Mouse (Mus musculus) layer of hippocampus, adult 11-12 months (tissue): ENCODE data around the gene Zfc3h1.
A peak's percentile ranks its signal among the peaks of the same experiment; 100 is the strongest.

Experiments
- DNase-seq: peaks from one replicate; pipeline ENCODE4 v3.0.0; 2022; ENCODE audit warnings: low spot score

Gene Zfc3h1

GRCm38 (mm10) chr10:115385018-115386002 is 551 bp downstream of the Zfc3h1 start:
- DNase-seq, result peak; percentile 53

- DNase-seq, result no peak
Measured at GRCm38 (mm10) chr10:115387891-115388290, 3.1 kb downstream of the Zfc3h1 start.

- DNase-seq, result no peak
Measured at GRCm38 (mm10) chr10:115391076-115391475, 6.3 kb downstream of the Zfc3h1 start.

GRCm38 (mm10) chr10:115391896-115392295 is 7.1 kb downstream of the Zfc3h1 start:
- no peak for DNase-seq

GRCm38 (mm10) chr10:115406393-115406792 is 21.6 kb downstream of the Zfc3h1 start:
- DNase-seq, result peak; percentile 53

- DNase-seq, result no peak
Measured at GRCm38 (mm10) chr10:115413496-115413895, 28.7 kb downstream of the Zfc3h1 start.

- no peak for DNase-seq
Measured at GRCm38 (mm10) chr10:115414056-115414455, 29.3 kb downstream of the Zfc3h1 start.

GRCm38 (mm10) chr10:115421976-115422375 is 37.2 kb downstream of the Zfc3h1 start:
- no peak for DNase-seq

GRCm38 (mm10) chr10:115425351-115425750 is 40.6 kb downstream of the Zfc3h1 start:
- no peak for DNase-seq

GRCm38 (mm10) chr10:115437286-115437685 is 52.5 kb downstream of the Zfc3h1 start:
- DNase-seq, result no peak

GRCm38 (mm10) chr10:115448614-115449013 is 63.9 kb downstream of the Zfc3h1 start:
- no peak for DNase-seq

- no peak for DNase-seq
Measured at GRCm38 (mm10) chr10:115457368-115458021, 72.7 kb downstream of the Zfc3h1 start.

- DNase-seq, result no peak
Measured at GRCm38 (mm10) chr10:115462646-115463045, 77.9 kb downstream of the Zfc3h1 start.

GRCm38 (mm10) chr10:115465072-115465471 is 80.3 kb downstream of the Zfc3h1 start:
- DNase-seq, result no peak

GRCm38 (mm10) chr10:115465778-115466177 is 81.0 kb downstream of the Zfc3h1 start:
- DNase-seq, result no peak

GRCm38 (mm10) chr10:115467985-115468384 is 83.2 kb downstream of the Zfc3h1 start:
- no peak for DNase-seq

- DNase-seq, result no peak
Measured at GRCm38 (mm10) chr10:115468632-115469031, 83.9 kb downstream of the Zfc3h1 start.

GRCm38 (mm10) chr10:115469040-115469439 is 84.3 kb downstream of the Zfc3h1 start:
- no peak for DNase-seq

GRCm38 (mm10) chr10:115470621-115471334 is 86.0 kb downstream of the Zfc3h1 start:
- no peak for DNase-seq

GRCm38 (mm10) chr10:115473213-115473961 is 88.6 kb downstream of the Zfc3h1 start:
- no peak for DNase-seq

GRCm38 (mm10) chr10:115475000-115475550 is 90.3 kb downstream of the Zfc3h1 start:
- DNase-seq, result no peak
